Mouse (Mus musculus): ENCODE measurements around the gene Vps39. TPM values are rescaled to one million over a fixed set of nuclear protein-coding genes. Genes with fewer than 3 reads are reported as not detected.

Vps39 gene
- polyA plus RNA-seq, 1 experiment: 12.8 TPM

DNA sequence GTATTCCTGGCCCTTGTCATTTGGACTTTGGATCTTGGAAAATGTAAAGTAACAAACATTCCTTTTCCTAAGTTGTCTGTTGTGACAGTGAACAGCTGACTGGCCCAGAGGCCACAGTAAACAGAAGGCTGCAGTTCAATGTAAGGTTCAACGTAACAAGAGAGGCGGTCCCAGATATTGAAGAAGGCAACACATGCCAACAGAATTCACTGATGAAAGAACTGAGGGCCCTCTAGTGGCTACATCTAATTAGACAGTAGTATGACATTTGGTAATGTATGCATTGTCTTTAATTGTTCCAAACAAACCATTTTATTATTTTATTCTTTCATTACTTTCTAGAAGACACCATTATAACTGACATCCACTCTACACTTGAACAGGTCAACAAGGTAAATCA lies 15.1 kb downstream of the Vps39 start:
- peaks cover 51% of the 10 kb centered on the region for H3K36me3 ChIP-seq (ENCODE audit: control insufficient read depth, insufficient read depth, low read length)
- 63% methylated on average over 2 of the region's 2 CpGs for WGBS
- H3K27ac ChIP-seq (ENCODE audit: insufficient read depth, low read depth, low read length): no peak overlapping the region
- no peaks in the 10 kb centered on the region for H3K4me1 ChIP-seq (ENCODE audit: control insufficient read depth, insufficient read depth, insufficient read length, low read length)
- TF ChIP-seq POLR2A (IDR thresholded peaks at IDR 0.05; ENCODE audit: low read depth, low read length) (no peak), CTCF (IDR thresholded peaks at IDR 0.05; ENCODE audit: extremely low read depth, insufficient read length, insufficient replicate concordance, low read depth, low read length) (no peak)
- H3K27me3 ChIP-seq (ENCODE audit: control insufficient read depth, insufficient read depth, low read length): no peaks in the 10 kb centered on the region
- no peak overlapping the region for H3K4me3 ChIP-seq (ENCODE audit: low read depth, low read length)

DNA sequence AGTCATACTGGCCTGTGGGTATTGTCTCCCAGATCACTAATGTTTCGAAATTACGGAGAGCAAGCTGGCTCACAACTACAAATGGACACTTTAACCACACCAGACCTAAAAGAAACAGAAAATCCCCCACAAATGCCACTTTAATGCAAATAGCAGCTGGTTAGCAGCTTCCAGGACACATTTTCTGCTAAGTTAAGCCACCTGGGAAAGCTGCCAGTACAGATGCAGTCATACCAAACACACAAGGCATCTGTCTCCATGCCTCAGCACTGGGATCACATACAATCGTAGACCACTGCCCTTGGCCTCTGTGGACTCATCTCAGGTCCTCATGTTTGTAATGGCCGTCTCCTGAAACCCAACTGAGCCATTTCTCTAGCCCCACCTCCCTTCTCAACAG lies 21.4 kb downstream of the Vps39 start:
- peaks cover 56% of the 10 kb centered on the region for H3K36me3 ChIP-seq (ENCODE audit: control insufficient read depth, insufficient read depth, low read length)
- H3K4me3 ChIP-seq (ENCODE audit: low read depth, low read length): no peak overlapping the region
- H3K27ac ChIP-seq (ENCODE audit: insufficient read depth, low read depth, low read length): no peak overlapping the region
- WGBS: 90% methylated on average over 4 of the region's 4 CpGs
- H3K4me1 ChIP-seq (ENCODE audit: control insufficient read depth, insufficient read depth, insufficient read length, low read length): no peaks in the 10 kb centered on the region
- no peaks in the 10 kb centered on the region for H3K27me3 ChIP-seq (ENCODE audit: control insufficient read depth, insufficient read depth, low read length)
- TF ChIP-seq CTCF (IDR thresholded peaks at IDR 0.05; ENCODE audit: extremely low read depth, insufficient read length, insufficient replicate concordance, low read depth, low read length) (no peak), POLR2A (IDR thresholded peaks at IDR 0.05; ENCODE audit: low read depth, low read length) (no peak)

DNA sequence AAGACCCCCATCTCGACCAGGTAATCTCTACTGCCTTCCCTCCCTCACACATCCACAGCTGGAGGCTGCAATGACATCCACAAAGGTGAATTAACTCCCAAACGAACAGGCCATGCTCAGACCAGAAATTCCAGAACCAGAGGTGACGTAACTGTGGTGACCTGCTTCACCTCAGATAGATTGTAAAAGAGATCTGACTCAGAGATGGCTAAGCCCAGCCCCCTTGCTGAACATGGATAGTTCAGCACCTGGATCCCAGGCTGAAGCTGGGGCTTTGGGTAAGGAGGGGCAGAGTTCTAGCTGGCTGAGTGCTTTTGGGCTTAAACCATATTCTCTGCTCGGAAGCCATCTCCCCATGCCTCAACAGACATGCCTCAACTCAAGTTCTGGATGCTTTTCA lies 37.9 kb downstream of the Vps39 start:
- Histone ChIP-seq H3K36me3 (ENCODE audit: control insufficient read depth, insufficient read depth, low read length) (peaks cover 19% of the 10 kb centered on the region), H3K27me3 (ENCODE audit: control insufficient read depth, insufficient read depth, low read length) (no peaks in the 10 kb centered on the region), H3K4me1 (ENCODE audit: control insufficient read depth, insufficient read depth, insufficient read length, low read length) (no peaks in the 10 kb centered on the region), H3K27ac (ENCODE audit: insufficient read depth, low read depth, low read length) (no peak overlapping the region), H3K4me3 (ENCODE audit: low read depth, low read length) (no peak overlapping the region)
- 57% methylated on average over 4 of the region's 4 CpGs for WGBS
- no peak for TF ChIP-seq POLR2A (IDR thresholded peaks at IDR 0.05; ENCODE audit: low read depth, low read length)
- TF ChIP-seq CTCF (IDR thresholded peaks at IDR 0.05; ENCODE audit: extremely low read depth, insufficient read length, insufficient replicate concordance, low read depth, low read length): no peak

DNA sequence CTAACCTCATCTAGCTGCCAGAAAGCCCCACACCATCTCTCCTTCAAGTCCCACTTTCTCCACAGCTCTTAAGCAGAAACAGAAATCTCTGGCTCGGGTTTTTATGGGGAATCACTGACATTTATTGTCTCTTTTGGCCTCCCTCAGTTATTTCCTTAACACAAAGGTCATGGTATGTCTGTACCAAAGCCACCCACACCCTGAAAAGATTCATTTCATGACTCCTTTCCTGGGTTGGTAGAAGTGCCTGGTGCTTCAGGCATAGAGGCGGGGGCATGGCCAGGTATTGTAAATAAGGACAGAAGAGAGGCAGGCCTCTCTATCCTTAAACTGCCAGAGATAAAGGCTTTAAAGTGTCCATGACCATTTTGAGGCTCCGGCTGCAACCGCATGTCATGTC lies 38.5 kb downstream of the Vps39 start:
- no peak overlapping the region for H3K27ac ChIP-seq (ENCODE audit: insufficient read depth, low read depth, low read length)
- 62% methylated on average over 4 of the region's 4 CpGs for WGBS
- H3K36me3 ChIP-seq (ENCODE audit: control insufficient read depth, insufficient read depth, low read length): peaks cover 18% of the 10 kb centered on the region
- no peaks in the 10 kb centered on the region for H3K4me1 ChIP-seq (ENCODE audit: control insufficient read depth, insufficient read depth, insufficient read length, low read length)
- no peak overlapping the region for H3K4me3 ChIP-seq (ENCODE audit: low read depth, low read length)
- H3K27me3 ChIP-seq (ENCODE audit: control insufficient read depth, insufficient read depth, low read length): no peaks in the 10 kb centered on the region
- TF ChIP-seq CTCF (IDR thresholded peaks at IDR 0.05; ENCODE audit: extremely low read depth, insufficient read length, insufficient replicate concordance, low read depth, low read length): no peak
- TF ChIP-seq POLR2A (IDR thresholded peaks at IDR 0.05; ENCODE audit: low read depth, low read length): no peak

DNA sequence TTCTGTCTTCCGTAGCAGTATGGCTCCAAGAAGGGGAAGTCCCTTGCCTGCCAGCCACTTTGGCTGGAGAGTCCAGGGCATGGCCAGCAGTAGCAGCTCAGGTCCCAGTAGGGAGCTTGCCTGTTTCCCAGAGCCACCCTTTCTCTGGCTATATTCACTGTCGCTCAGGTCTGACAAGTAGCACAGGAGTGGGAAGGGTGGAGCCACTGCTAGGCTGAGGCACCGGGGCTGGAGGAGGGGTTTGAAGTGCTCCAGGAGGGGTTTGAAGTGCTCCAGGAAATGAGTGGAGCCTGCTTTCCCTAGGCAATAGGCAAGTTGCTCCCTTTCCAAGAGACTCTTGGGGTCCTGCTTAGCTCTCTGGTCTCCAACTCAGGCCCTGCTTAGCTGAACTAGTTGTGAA lies 39.0 kb downstream of the Vps39 start, which contains the start of gene Pla2g4f:
Gene Pla2g4f (minus strand): TSS at position 190 of the 400 bp plus-strand sequence.
- Histone ChIP-seq H3K4me1 (ENCODE audit: control insufficient read depth, insufficient read depth, insufficient read length, low read length) (no peaks in the 10 kb centered on the region), H3K4me3 (ENCODE audit: low read depth, low read length) (no peak within 1 kb of the TSS), H3K27me3 (ENCODE audit: control insufficient read depth, insufficient read depth, low read length) (no peaks in the 10 kb centered on the region), H3K36me3 (ENCODE audit: control insufficient read depth, insufficient read depth, low read length) (peaks cover 15% of the 10 kb centered on the region), H3K27ac (ENCODE audit: insufficient read depth, low read depth, low read length) (no peak within 1 kb of the TSS)
- no peak for TF ChIP-seq CTCF (IDR thresholded peaks at IDR 0.05; ENCODE audit: extremely low read depth, insufficient read length, insufficient replicate concordance, low read depth, low read length)
- TF ChIP-seq POLR2A (IDR thresholded peaks at IDR 0.05; ENCODE audit: low read depth, low read length): no peak
- 40% methylated on average over 3 of the region's 3 CpGs for WGBS

DNA sequence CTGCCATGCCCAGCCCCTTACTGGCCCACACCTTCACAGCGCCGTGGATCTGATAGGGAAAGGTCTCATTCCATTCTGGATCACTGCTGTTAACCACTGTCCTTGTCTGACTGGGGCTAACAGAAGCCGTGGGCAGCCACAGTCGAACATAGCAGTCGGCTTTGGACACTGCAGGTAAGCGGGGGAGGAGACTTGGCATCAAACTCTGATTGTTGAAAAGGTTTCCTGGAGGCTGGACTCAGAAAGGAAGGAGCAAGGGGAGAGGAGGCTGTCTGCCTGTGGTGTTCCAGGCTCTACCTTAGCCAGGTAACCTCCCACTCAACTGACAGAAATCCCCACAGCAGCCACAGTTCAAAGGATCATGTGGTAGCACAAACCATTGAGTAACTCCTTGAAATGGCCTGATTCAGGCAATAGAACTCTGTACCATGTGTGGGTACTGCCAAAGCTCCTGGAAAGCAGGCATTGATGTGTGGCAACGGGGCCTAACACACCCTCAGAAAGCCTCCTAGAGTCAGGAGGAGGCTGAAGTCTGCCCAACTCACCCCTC lies 40.6 kb downstream of the Vps39 start:
- Histone ChIP-seq H3K27ac (ENCODE audit: insufficient read depth, low read depth, low read length) (no peak overlapping the region), H3K4me1 (ENCODE audit: control insufficient read depth, insufficient read depth, insufficient read length, low read length) (no peaks in the 10 kb centered on the region; the same call in 1 of the 2 replicates), H3K36me3 (ENCODE audit: control insufficient read depth, insufficient read depth, low read length) (peaks cover 6% of the 10 kb centered on the region), H3K27me3 (ENCODE audit: control insufficient read depth, insufficient read depth, low read length) (no peaks in the 10 kb centered on the region), H3K4me3 (ENCODE audit: low read depth, low read length) (no peak overlapping the region)
- no peak for TF ChIP-seq POLR2A (IDR thresholded peaks at IDR 0.05; ENCODE audit: low read depth, low read length)
- TF ChIP-seq CTCF (IDR thresholded peaks at IDR 0.05; ENCODE audit: extremely low read depth, insufficient read length, insufficient replicate concordance, low read depth, low read length): no peak
- WGBS: 55% methylated on average over 7 of the region's 7 CpGs

DNA sequence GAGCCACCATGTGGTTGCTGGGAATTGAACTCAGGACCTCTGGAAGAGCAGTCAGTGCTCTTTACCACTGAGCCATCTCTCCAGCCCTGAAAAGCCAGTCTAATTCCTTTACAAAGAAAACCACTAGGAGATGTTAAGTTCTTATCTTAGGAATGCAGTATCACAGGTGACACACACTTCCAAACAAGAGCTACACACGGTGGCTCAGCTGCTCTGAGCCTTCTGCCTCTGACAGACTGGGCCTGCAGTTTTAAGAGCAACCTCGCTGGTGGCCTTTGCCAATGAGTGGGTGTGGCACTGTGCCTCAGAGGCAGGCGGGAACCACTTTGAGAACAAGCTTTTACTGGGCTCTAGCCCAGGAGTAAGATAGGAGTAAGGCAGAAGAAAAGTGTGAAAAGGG lies 48.8 kb downstream of the Vps39 start:
- no peaks in the 10 kb centered on the region for H3K36me3 ChIP-seq (ENCODE audit: control insufficient read depth, insufficient read depth, low read length)
- WGBS: 11% methylated on average over 3 of the region's 3 CpGs
- no peaks in the 10 kb centered on the region for H3K27me3 ChIP-seq (ENCODE audit: control insufficient read depth, insufficient read depth, low read length)
- no peaks in the 10 kb centered on the region; the same call in 1 of the 2 replicates for H3K4me1 ChIP-seq (ENCODE audit: control insufficient read depth, insufficient read depth, insufficient read length, low read length)
- TF ChIP-seq POLR2A (IDR thresholded peaks at IDR 0.05; ENCODE audit: low read depth, low read length): no peak
- no peak for TF ChIP-seq CTCF (IDR thresholded peaks at IDR 0.05; ENCODE audit: extremely low read depth, insufficient read length, insufficient replicate concordance, low read depth, low read length)
- H3K27ac ChIP-seq (ENCODE audit: insufficient read depth, low read depth, low read length): no peak overlapping the region
- no peak overlapping the region for H3K4me3 ChIP-seq (ENCODE audit: low read depth, low read length)

Data from small intestine, adult 2 months (tissue).